Mouse (Mus musculus) limb, embryonic 11.5 days (tissue): ENCODE data around the gene Rnf220. TPM values are rescaled to one million over a fixed set of nuclear protein-coding genes. Genes with fewer than 3 reads are reported as not detected.

ENCODE experiments used
- ATAC-seq: fragments of 200-750 bp; cut with Nextera tagmentation; 2 replicates; pipeline ENCODE4 v1.8.0; 2017; ENCODE audit warnings: low read depth; ENCODE audit not compliant: insufficient number of reproducible peaks, low FRiP score, low TSS enrichment
- DNase-seq: peaks from one replicate; pipeline ENCODE4 v3.0.0-alpha.2; 2015; ENCODE audit warnings: low spot score
- H3K27ac ChIP-seq: fragments of 300-500 bp; sonication (generic); replicated peaks from 2 replicates; pipeline ENCODE4 v1.5.1; 2014; ENCODE audit warnings: low read depth, mild to moderate bottlenecking, low read length
- H3K27me3 ChIP-seq: fragments of 300-500 bp; sonication (generic); 2 replicates; pipeline ENCODE4 v1.6.1; 2014; ENCODE audit warnings: mild to moderate bottlenecking, low read length, mixed read lengths; ENCODE audit not compliant: control insufficient read depth, insufficient read depth
- H3K36me3 ChIP-seq: fragments of 300-500 bp; sonication (generic); 2 replicates; pipeline ENCODE4 v1.6.1; 2014; ENCODE audit warnings: mild to moderate bottlenecking, low read length, moderate library complexity, mixed read lengths; ENCODE audit not compliant: control insufficient read depth, insufficient read depth
- H3K4me1 ChIP-seq: fragments of 300-500 bp; sonication (generic); 2 replicates; pipeline ENCODE4 v1.6.1; 2014; ENCODE audit warnings: low read length, mixed read lengths; ENCODE audit not compliant: control insufficient read depth, insufficient read depth
- H3K4me2 ChIP-seq: fragments of 300-500 bp; sonication (generic); 2 replicates; pipeline ENCODE4 v1.6.1; 2014; ENCODE audit warnings: low read depth, mild to moderate bottlenecking, moderate library complexity; ENCODE audit not compliant: severe bottlenecking
- H3K4me3 ChIP-seq: fragments of 300-500 bp; sonication (generic); 2 replicates; pipeline ENCODE4 v1.5.1; 2014; ENCODE audit warnings: low read depth, low read length
- H3K9ac ChIP-seq: fragments of 300-500 bp; sonication (generic); 2 replicates; pipeline ENCODE4 v1.6.1; 2014; ENCODE audit warnings: mild to moderate bottlenecking, low read length
- H3K9me3 ChIP-seq: fragments of 300-500 bp; sonication (generic); 2 replicates; pipeline ENCODE4 v1.6.1; 2016; ENCODE audit warnings: low read length; ENCODE audit not compliant: control insufficient read depth
- WGBS: fragments of 180-500 bp; shearing (Covaris S2); extraction: QIAGEN DNeasy Blood & Tissue Kit; methylation state at CpG from one replicate; pipeline ENCODE4 v1.1.7; 2014; 5-methylcytosine and 5-hydroxymethylcytosine counted together
- polyA plus RNA-seq: library from polyadenylated mRNA; unstranded; fragments of >200 nt; fragmentation: Nextera tagmentation; extraction: Ambion mirVana; gene quantifications from 2 replicates; pipeline ENCODE4 v1.2.1, GENCODE M21; 2014

The Rnf220 gene
- polyA plus RNA-seq, 1 experiment from 2014 or later = 69.8 TPM

- Histone ChIP-seq H3K27ac (no peak overlapping the region), H3K9me3 (no peaks in the 10 kb centered on the region), H3K9ac (no peak overlapping the region), H3K4me2 (no peak overlapping the region), H3K36me3 (no peaks in the 10 kb centered on the region), H3K27me3 (peaks cover 19% of the 10 kb centered on the region), H3K4me1 (peaks cover 56% of the 10 kb centered on the region), H3K4me3 (no peak overlapping the region)
- ATAC-seq = no peak
- no peak for DNase-seq
- 42% methylated on average over 16 of the region's 16 CpGs for WGBS
These were observed 181.9 kb downstream of the Rnf220 start for GRCm38 (mm10) chr4:117314849-117315500.

GRCm38 (mm10) chr4:117313085-117313424 is 183.8 kb downstream of the Rnf220 start:
- no peaks in the 10 kb centered on the region for H3K9me3 ChIP-seq
- no peak overlapping the region for H3K27ac ChIP-seq
- DNase-seq = peak; percentile 69
- H3K27me3 ChIP-seq = peaks cover 14% of the 10 kb centered on the region
- no peak overlapping the region for H3K9ac ChIP-seq
- H3K4me1 ChIP-seq = peaks cover 53% of the 10 kb centered on the region
- H3K4me3 ChIP-seq = no peak overlapping the region
- no peak overlapping the region for H3K4me2 ChIP-seq
- 0% methylated on average over 4 of the region's 4 CpGs for WGBS
- no peak; the same call in 1 of the 2 replicates for ATAC-seq
- H3K36me3 ChIP-seq = no peaks in the 10 kb centered on the region

GRCm38 (mm10) chr4:117312416-117313084 is 184.3 kb downstream of the Rnf220 start:
- Histone ChIP-seq H3K9ac (no peak overlapping the region), H3K4me1 (peaks cover 49% of the 10 kb centered on the region)

GRCm38 (mm10) chr4:117311891-117312290 is 185.0 kb downstream of the Rnf220 start:
- Histone ChIP-seq H3K4me2 (peak overlapping the region; percentile 26; the same call in 1 of the 2 replicates), H3K9ac (no peak overlapping the region), H3K4me3 (no peak overlapping the region), H3K36me3 (no peaks in the 10 kb centered on the region), H3K9me3 (no peaks in the 10 kb centered on the region), H3K27ac (no peak overlapping the region), H3K27me3 (peaks cover 11% of the 10 kb centered on the region), H3K4me1 (peaks cover 47% of the 10 kb centered on the region)
- WGBS = 17% methylated on average over 5 of the region's 5 CpGs
- ATAC-seq = no peak
- no peak for DNase-seq

More at GRCm38 (mm10) chr4:117312416-117313084, 184.3 kb downstream of the Rnf220 start:
- Histone ChIP-seq H3K27ac (no peak overlapping the region), H3K9me3 (no peaks in the 10 kb centered on the region), H3K4me2 (peak overlapping the region; percentile 26), H3K27me3 (peaks cover 11% of the 10 kb centered on the region), H3K36me3 (no peaks in the 10 kb centered on the region), H3K4me3 (no peak overlapping the region)
- WGBS = under 1% methylated on average over 26 of the region's 26 CpGs
- no peak; the same call in 1 of the 2 replicates for ATAC-seq
- no peak for DNase-seq

GRCm38 (mm10) chr4:117309427-117309826 is 187.4 kb downstream of the Rnf220 start:
- ATAC-seq = no peak
- H3K27ac ChIP-seq = no peak overlapping the region
- no peaks in the 10 kb centered on the region for H3K36me3 ChIP-seq
- WGBS = 91% methylated on average over 1 of the region's 1 CpGs
- H3K9me3 ChIP-seq = no peaks in the 10 kb centered on the region
- peaks cover 31% of the 10 kb centered on the region for H3K4me1 ChIP-seq
- no peak overlapping the region for H3K4me2 ChIP-seq
- H3K4me3 ChIP-seq = no peak overlapping the region
- no peak for DNase-seq
- H3K27me3 ChIP-seq = peaks cover 24% of the 10 kb centered on the region
- H3K9ac ChIP-seq = no peak overlapping the region

- Histone ChIP-seq H3K36me3 (no peaks in the 10 kb centered on the region), H3K9me3 (no peaks in the 10 kb centered on the region), H3K27me3 (peaks cover 41% of the 10 kb centered on the region), H3K9ac (no peak overlapping the region), H3K4me3 (no peak overlapping the region), H3K4me2 (no peak overlapping the region), H3K4me1 (peaks cover 32% of the 10 kb centered on the region), H3K27ac (no peak overlapping the region)
- 48% methylated on average over 6 of the region's 6 CpGs for WGBS
- DNase-seq = no peak
- no peak for ATAC-seq
These were observed 189.6 kb downstream of the Rnf220 start for GRCm38 (mm10) chr4:117307270-117307669.

- H3K9me3 ChIP-seq = no peaks in the 10 kb centered on the region
- 54% methylated on average over 7 of the region's 7 CpGs for WGBS
- peaks cover 37% of the 10 kb centered on the region for H3K27me3 ChIP-seq
- no peak overlapping the region for H3K4me2 ChIP-seq
- no peaks in the 10 kb centered on the region for H3K36me3 ChIP-seq
- peaks cover 20% of the 10 kb centered on the region; the same call in 1 of the 2 replicates for H3K4me1 ChIP-seq
- no peak overlapping the region for H3K4me3 ChIP-seq
- no peak overlapping the region for H3K27ac ChIP-seq
- ATAC-seq = no peak
- DNase-seq = no peak
- no peak overlapping the region for H3K9ac ChIP-seq
These were observed 191.4 kb downstream of the Rnf220 start for GRCm38 (mm10) chr4:117305461-117305860.

GRCm38 (mm10) chr4:117304239-117305025 is 192.4 kb downstream of the Rnf220 start:
- no peak for ATAC-seq

More at GRCm38 (mm10) chr4:117304239-117305025, 192.4 kb downstream of the Rnf220 start:
- WGBS = 1% methylated on average over 54 of the region's 54 CpGs
- Histone ChIP-seq H3K9me3 (no peaks in the 10 kb centered on the region), H3K4me2 (peak overlapping the region; percentile 87), H3K27ac (no peak overlapping the region), H3K4me3 (peak overlapping the region; percentile 38), H3K36me3 (no peaks in the 10 kb centered on the region), H3K27me3 (peaks cover 37% of the 10 kb centered on the region), H3K4me1 (peaks cover 20% of the 10 kb centered on the region; the same call in 1 of the 2 replicates), H3K9ac (peak overlapping the region; percentile 18; the same call in 1 of the 2 replicates)
- DNase-seq = no peak
